23 mouse cellular contexts compared by ENCODE assay signal in the genomic region with DNA sequence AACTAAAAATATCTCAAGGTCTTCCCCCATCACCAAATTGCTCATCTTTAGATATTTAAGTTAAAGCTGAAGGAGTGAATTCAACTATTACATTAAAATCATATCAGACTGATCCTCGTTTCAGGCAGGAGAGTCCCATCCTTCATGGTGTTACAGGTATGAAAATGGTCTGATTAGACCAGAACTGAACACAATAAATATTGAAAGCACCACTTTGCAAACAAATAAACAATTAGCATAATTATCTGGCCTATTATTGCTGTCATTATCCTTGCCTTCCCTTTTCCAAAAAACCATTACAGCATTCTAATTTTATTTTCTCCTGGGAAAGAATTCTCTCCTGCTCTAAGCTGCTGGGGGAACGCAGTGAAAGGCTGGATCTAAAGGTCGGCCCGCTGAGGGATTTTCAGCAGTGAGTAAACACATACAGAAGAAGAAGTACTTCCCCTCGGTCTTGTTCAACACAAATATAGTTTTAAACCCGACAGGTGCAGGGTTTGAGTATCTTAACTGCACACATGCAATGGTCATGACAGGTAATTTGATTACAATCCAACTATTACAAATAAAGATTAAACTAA.
DNase-seq lines count a peak whose midpoint lies in the region; ATAC-seq lines count a peak whose summit lies in the region.
"Had no signal": no experiment of that assay in that cellular context is flagged by ENCODE, and none has a peak within 500 bp of the region (broad histone marks: within the 10 kb centered on the region; RNA-seq: fewer than 3 reads in every experiment).

No protein-coding gene starts in this region.

- no peak for DNase-seq in forebrain, embryonic 11.5 days (ENCODE audit: low spot score)
- no peak for DNase-seq in forebrain, embryonic 10.5 days (ENCODE audit: extremely low spot score, low spot score)
- no peak for DNase-seq in thymus, postnatal 36 days
- no peak for DNase-seq in cerebellum, postnatal 10 days
- no peak for DNase-seq in left cerebral cortex, postnatal 36 days (ENCODE audit: low spot score in 2 of 2)
- DNase-seq: adrenal gland, postnatal 14 days; cerebellum, adult 11-12 months; cerebellum, postnatal 25 days; gastrocnemius, adult 2 months; heart, postnatal 10 days; kidney, adult 9 months; kidney, postnatal 25 days; liver; right cerebral cortex, postnatal 25 days had no signal

- no peak overlapping the region for H3K4me3 ChIP-seq in forebrain, embryonic 11.5 days (ENCODE audit: low read depth, low read length)
- no peak overlapping the region for H3K4me3 ChIP-seq in forebrain, embryonic 10.5 days
- H3K4me3 ChIP-seq in hindbrain, embryonic 13.5 days, result no peak overlapping the region
- H3K4me3 ChIP-seq in midbrain, embryonic 12.5 days, result no peak overlapping the region
- no peak overlapping the region for H3K4me3 ChIP-seq in neural tube, embryonic 15.5 days (replicated peaks)
- H3K4me3 ChIP-seq: embryonic facial prominence, embryonic 15.5 days; gastrocnemius, adult 2 months had no signal

- H3K27ac ChIP-seq in forebrain, embryonic 11.5 days (ENCODE audit: low read depth, low read length), result no peak overlapping the region
- no peak overlapping the region for H3K27ac ChIP-seq in forebrain, embryonic 10.5 days
- peak overlapping the region; percentile 67 for H3K27ac ChIP-seq in hindbrain, embryonic 13.5 days
- H3K27ac ChIP-seq in midbrain, embryonic 12.5 days (replicated peaks), result peak overlapping the region; percentile 46; the same call in 1 of the 2 replicates
- 0 out of 2 replicates have a peak overlapping the region, but pooled peaks have one; percentile 9 for H3K27ac ChIP-seq in neural tube, embryonic 15.5 days (replicated peaks)
- H3K27ac ChIP-seq: embryonic facial prominence, embryonic 15.5 days; gastrocnemius, adult 2 months had no signal

- ATAC-seq in forebrain, embryonic 11.5 days (replicated peaks; ENCODE audit: low FRiP score), result peak; percentile 25; the same call in 1 of the 2 replicates
- ATAC-seq in hindbrain, embryonic 13.5 days (ENCODE audit: low FRiP score), result no peak
- peak; percentile 35; the same call in 1 of the 2 replicates for ATAC-seq in midbrain, embryonic 12.5 days (ENCODE audit: low FRiP score, low read depth)
- no peak for ATAC-seq in neural tube, embryonic 15.5 days (ENCODE audit: low FRiP score)
- ATAC-seq: activated CD4-positive, CD25-positive, alpha-beta regulatory T cell, adult 4 months; inflammation-experienced regulatory T-cells, adult 6 months; lung, postnatal 0 days; Patski had no signal

- no peak overlapping the region for H3K4me2 ChIP-seq in forebrain, embryonic 11.5 days (ENCODE audit: low read depth, low read length, severe bottlenecking)
- H3K4me2 ChIP-seq in hindbrain, embryonic 13.5 days, result no peak overlapping the region
- no peak overlapping the region for H3K4me2 ChIP-seq in midbrain, embryonic 12.5 days (replicated peaks)
- H3K4me2 ChIP-seq in neural tube, embryonic 15.5 days, result no peak overlapping the region
- H3K4me2 ChIP-seq: embryonic facial prominence, embryonic 15.5 days; heart, embryonic 11.5 days had no signal

- H3K9me3 ChIP-seq in forebrain, embryonic 11.5 days (ENCODE audit: control insufficient read depth, low read length), result no peaks in the 10 kb centered on the region
- no peaks in the 10 kb centered on the region for H3K9me3 ChIP-seq in forebrain, embryonic 10.5 days
- no peaks in the 10 kb centered on the region for H3K9me3 ChIP-seq in hindbrain, embryonic 13.5 days
- no peaks in the 10 kb centered on the region for H3K9me3 ChIP-seq in midbrain, embryonic 12.5 days
- H3K9me3 ChIP-seq in neural tube, embryonic 15.5 days (replicated peaks), result no peaks in the 10 kb centered on the region
- H3K9me3 ChIP-seq: embryonic facial prominence, embryonic 15.5 days had no signal

- H3K27me3 ChIP-seq in forebrain, embryonic 11.5 days (ENCODE audit: control insufficient read depth, insufficient read depth, low read length), result no peaks in the 10 kb centered on the region
- no peaks in the 10 kb centered on the region for H3K27me3 ChIP-seq in forebrain, embryonic 10.5 days (ENCODE audit: poor library complexity, severe bottlenecking)
- H3K27me3 ChIP-seq in hindbrain, embryonic 13.5 days, result no peaks in the 10 kb centered on the region
- no peaks in the 10 kb centered on the region for H3K27me3 ChIP-seq in midbrain, embryonic 12.5 days
- no peaks in the 10 kb centered on the region for H3K27me3 ChIP-seq in neural tube, embryonic 15.5 days (replicated peaks)
- H3K27me3 ChIP-seq: embryonic facial prominence, embryonic 15.5 days; Patski had no signal

- no peak overlapping the region for H3K9ac ChIP-seq in forebrain, embryonic 11.5 days (ENCODE audit: low read length)
- no peak overlapping the region for H3K9ac ChIP-seq in hindbrain, embryonic 13.5 days
- H3K9ac ChIP-seq in midbrain, embryonic 12.5 days (replicated peaks), result no peak overlapping the region
- no peak overlapping the region for H3K9ac ChIP-seq in neural tube, embryonic 15.5 days (replicated peaks)
- H3K9ac ChIP-seq: embryonic facial prominence, embryonic 15.5 days had no signal

- intact Hi-C loops in left cerebral cortex, postnatal 36 days (cut with DNase I), result no loop called here

- 51% methylated on average over 6 of the region's 6 CpGs for WGBS in forebrain, embryonic 11.5 days
- WGBS in forebrain, embryonic 10.5 days, result 78% methylated on average over 6 of the region's 6 CpGs
- 36% methylated on average over 6 of the region's 6 CpGs for WGBS in hindbrain, embryonic 13.5 days
- 47% methylated on average over 6 of the region's 6 CpGs for WGBS in midbrain, embryonic 12.5 days
- WGBS in neural tube, embryonic 15.5 days, result 31% methylated on average over 6 of the region's 6 CpGs

- no peaks in the 10 kb centered on the region for H3K4me1 ChIP-seq in forebrain, embryonic 11.5 days (replicated peaks; ENCODE audit: control insufficient read depth, insufficient read depth, low read length)
- peaks cover 12% of the 10 kb centered on the region for H3K4me1 ChIP-seq in forebrain, embryonic 10.5 days
- peaks cover 14% of the 10 kb centered on the region for H3K4me1 ChIP-seq in hindbrain, embryonic 13.5 days (replicated peaks)
- peaks cover 8% of the 10 kb centered on the region for H3K4me1 ChIP-seq in midbrain, embryonic 12.5 days
- peaks cover 5% of the 10 kb centered on the region; the same call in 1 of the 2 replicates for H3K4me1 ChIP-seq in neural tube, embryonic 15.5 days
- H3K4me1 ChIP-seq: embryonic facial prominence, embryonic 15.5 days had no signal

- H3K36me3 ChIP-seq in forebrain, embryonic 11.5 days (ENCODE audit: control insufficient read depth, insufficient read depth, low read length), result no peaks in the 10 kb centered on the region
- no peaks in the 10 kb centered on the region for H3K36me3 ChIP-seq in forebrain, embryonic 10.5 days (replicated peaks)
- H3K36me3 ChIP-seq in hindbrain, embryonic 13.5 days, result no peaks in the 10 kb centered on the region
- no peaks in the 10 kb centered on the region for H3K36me3 ChIP-seq in midbrain, embryonic 12.5 days
- H3K36me3 ChIP-seq in neural tube, embryonic 15.5 days, result no peaks in the 10 kb centered on the region
- H3K36me3 ChIP-seq: embryonic facial prominence, embryonic 15.5 days had no signal

Comparison
In these comparisons a context has a peak if more than half of its experiments do, and no peak if none do; other contexts are left out.
1. ATAC-seq: peak in forebrain, embryonic 11.5 days (single experiment) and midbrain, embryonic 12.5 days (single experiment); none in hindbrain, embryonic 13.5 days (single experiment) and neural tube, embryonic 15.5 days (single experiment).
2. H3K27ac ChIP-seq: peak in hindbrain, embryonic 13.5 days (single experiment), midbrain, embryonic 12.5 days (single experiment) and neural tube, embryonic 15.5 days (single experiment); none in forebrain, embryonic 11.5 days (single experiment) and forebrain, embryonic 10.5 days (single experiment).